Mouse (Mus musculus): ENCODE data around the gene Clec12a.

- TF ChIP-seq CTCF (IDR thresholded peaks at IDR 0.05; ENCODE audit: insufficient read depth, low read depth, low read length) = no peak
- TF ChIP-seq POLR2A (IDR thresholded peaks at IDR 0.05; ENCODE audit: insufficient read depth, low read depth, low read length) = no peak
Measured at GRCm38 (mm10) chr6:129355774-129356173, 13.3 kb downstream of the Clec12a start.
